Mouse (Mus musculus): ENCODE measurements around the gene Lrsam1. TPM values are rescaled to one million over a fixed set of nuclear protein-coding genes. Genes with fewer than 3 reads are reported as not detected.

The Lrsam1 gene
- total RNA-seq, 1 experiment from 2014 or later: 4.0 TPM

GRCm38 (mm10) chr2:32928235-32928946, 33.0 kb downstream of the Lrsam1 start:
- peak; percentile 87 for ATAC-seq (replicated peaks; ENCODE audit: low read depth, poor library complexity, severe bottlenecking)

- no peak for ATAC-seq (replicated peaks; ENCODE audit: low read depth, poor library complexity, severe bottlenecking)
Measured at GRCm38 (mm10) chr2:32927624-32928234, 33.7 kb downstream of the Lrsam1 start.

- no peak for ATAC-seq (replicated peaks; ENCODE audit: low read depth, poor library complexity, severe bottlenecking)
Measured at GRCm38 (mm10) chr2:32926330-32927075, 34.9 kb downstream of the Lrsam1 start.

- ATAC-seq (replicated peaks; ENCODE audit: low read depth, poor library complexity, severe bottlenecking): no peak
Measured at GRCm38 (mm10) chr2:32924306-32924844, 37.0 kb downstream of the Lrsam1 start.

- ATAC-seq (replicated peaks; ENCODE audit: low read depth, poor library complexity, severe bottlenecking): no peak
Measured at GRCm38 (mm10) chr2:32923551-32924250, 37.7 kb downstream of the Lrsam1 start.

- no peak for ATAC-seq (replicated peaks; ENCODE audit: low read depth, poor library complexity, severe bottlenecking)
Measured at GRCm38 (mm10) chr2:32922564-32922963, 38.9 kb downstream of the Lrsam1 start.

DNA sequence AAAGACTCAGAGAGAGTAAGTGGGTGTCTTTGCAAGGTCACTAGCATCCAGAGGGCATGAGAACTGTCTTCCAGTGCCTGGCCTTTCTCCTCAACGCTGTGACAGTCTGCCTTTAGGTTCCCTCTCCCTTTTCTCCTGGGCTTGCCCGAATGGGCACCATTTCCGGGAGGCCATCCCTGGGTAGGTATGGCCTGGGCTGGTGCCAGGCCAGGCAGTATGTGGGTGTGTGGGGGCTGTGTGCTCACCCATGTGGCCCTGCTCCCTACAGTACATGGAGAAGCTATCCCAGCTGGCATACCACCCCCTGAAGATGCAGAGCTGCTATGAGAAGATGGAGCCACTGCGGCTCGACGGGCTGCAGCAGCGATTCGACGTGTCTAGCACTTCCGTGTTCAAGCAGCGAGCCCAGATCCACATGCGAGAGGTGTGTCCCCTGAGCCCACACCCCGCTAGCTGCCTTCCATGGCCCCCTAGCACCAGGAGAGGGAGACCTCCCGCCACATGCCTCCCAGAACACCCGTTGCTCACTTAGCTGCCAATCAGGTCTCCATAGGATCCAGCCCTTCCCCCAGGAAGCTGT, 39.5 kb downstream of the Lrsam1 start:
- no peak for ATAC-seq (replicated peaks; ENCODE audit: low read depth, poor library complexity, severe bottlenecking)

- no peak for ATAC-seq (replicated peaks; ENCODE audit: low read depth, poor library complexity, severe bottlenecking)
Measured at GRCm38 (mm10) chr2:32921235-32921634, 40.2 kb downstream of the Lrsam1 start.

GRCm38 (mm10) chr2:32918391-32918790, 43.0 kb downstream of the Lrsam1 start:
- ATAC-seq (replicated peaks; ENCODE audit: low read depth, poor library complexity, severe bottlenecking): no peak

DNA sequence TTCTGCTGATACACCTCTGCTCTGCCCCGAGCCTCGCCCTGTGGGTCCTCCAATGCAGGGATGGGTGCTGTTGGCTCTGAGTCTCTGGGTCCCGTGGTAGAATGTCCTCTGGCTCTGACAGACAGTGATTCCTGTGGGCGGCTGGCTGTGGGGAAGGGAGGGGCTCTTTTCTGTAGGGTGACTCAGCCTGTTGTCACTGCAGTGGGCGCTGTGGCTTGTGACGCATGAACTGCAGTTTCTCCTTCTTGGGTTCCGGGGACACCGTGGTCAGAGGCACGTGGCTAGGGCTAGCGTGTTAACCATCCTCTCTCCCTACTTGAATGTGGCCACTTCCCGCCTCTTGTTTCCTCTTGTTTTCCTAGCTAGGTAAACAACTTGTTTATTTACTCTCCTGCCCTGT, 43.9 kb downstream of the Lrsam1 start:
- ATAC-seq (replicated peaks; ENCODE audit: low read depth, poor library complexity, severe bottlenecking): peak; percentile 97

DNA sequence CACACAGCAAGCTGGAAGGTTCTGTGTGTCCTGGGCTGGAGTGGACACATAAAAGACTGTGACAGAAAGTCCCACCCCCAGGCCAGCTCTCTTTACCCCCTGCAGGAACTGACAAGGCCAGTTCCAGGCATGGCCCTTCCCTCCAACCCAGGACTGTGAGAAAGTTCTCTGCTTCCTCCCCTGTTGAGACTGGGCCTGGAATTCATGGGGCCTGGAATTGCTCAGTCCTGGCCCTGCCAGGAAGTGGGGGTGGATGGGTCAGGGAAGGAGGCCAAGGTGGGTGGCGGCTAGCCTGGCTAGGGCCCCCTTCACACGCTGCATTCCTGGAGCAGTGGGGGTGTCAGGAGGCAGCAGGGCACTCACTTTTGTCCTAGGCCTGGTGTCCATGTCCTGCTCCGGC, 46.5 kb downstream of the Lrsam1 start:
- ATAC-seq (replicated peaks; ENCODE audit: low read depth, poor library complexity, severe bottlenecking): no peak

- ATAC-seq (replicated peaks; ENCODE audit: low read depth, poor library complexity, severe bottlenecking): no peak
Measured at GRCm38 (mm10) chr2:32914362-32914761, 47.1 kb downstream of the Lrsam1 start.

GRCm38 (mm10) chr2:32912210-32912804, 49.1 kb downstream of the Lrsam1 start:
- peak; percentile 87 for ATAC-seq (replicated peaks; ENCODE audit: low read depth, poor library complexity, severe bottlenecking)

- ATAC-seq (replicated peaks; ENCODE audit: low read depth, poor library complexity, severe bottlenecking): no peak
Measured at GRCm38 (mm10) chr2:32911639-32912182, 49.7 kb downstream of the Lrsam1 start.

DNA sequence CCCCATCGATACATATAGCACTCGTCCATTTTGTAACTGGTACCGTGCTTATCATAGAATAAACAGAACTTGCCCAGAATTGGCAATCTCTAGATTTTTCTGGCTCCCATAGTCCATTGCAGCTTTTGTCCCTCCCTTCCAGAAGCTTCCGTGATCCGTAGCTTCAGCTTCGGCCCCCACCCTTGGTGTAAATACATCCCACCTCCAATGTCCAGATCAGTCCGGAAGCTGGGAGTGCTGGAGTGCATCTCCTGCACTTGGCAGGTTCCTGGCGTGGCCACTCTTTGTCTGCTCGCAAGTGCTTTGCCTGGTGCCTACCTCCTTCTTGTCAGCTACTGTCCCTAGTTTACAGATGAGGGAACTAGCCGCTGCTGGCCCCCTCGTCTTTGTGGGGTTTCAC, 52.6 kb downstream of the Lrsam1 start:
- ATAC-seq (replicated peaks; ENCODE audit: low read depth, poor library complexity, severe bottlenecking): no peak

DNA sequence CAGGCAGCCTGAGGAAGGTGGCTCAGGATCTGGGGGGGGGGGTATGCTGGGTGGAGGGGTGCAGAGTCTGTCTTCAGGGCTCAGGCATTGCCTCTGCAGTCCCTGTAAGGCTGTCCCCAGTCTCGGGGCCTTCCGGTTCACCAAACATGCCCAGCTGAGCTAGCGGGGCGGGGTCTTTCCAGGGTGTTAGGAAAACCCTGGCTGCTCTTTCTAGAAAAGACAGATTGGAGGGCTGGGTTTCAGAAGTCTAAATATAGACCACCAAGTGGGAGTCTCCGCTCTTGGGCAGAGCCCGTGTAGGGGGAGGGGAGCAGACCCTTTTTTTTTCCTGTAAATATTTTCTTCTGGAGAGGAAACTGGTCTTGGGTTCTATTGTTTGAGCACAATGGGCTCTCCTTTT, 53.1 kb downstream of the Lrsam1 start:
- ATAC-seq (replicated peaks; ENCODE audit: low read depth, poor library complexity, severe bottlenecking): no peak

GRCm38 (mm10) chr2:32907442-32907841, 54.0 kb downstream of the Lrsam1 start:
- ATAC-seq (replicated peaks; ENCODE audit: low read depth, poor library complexity, severe bottlenecking): no peak

DNA sequence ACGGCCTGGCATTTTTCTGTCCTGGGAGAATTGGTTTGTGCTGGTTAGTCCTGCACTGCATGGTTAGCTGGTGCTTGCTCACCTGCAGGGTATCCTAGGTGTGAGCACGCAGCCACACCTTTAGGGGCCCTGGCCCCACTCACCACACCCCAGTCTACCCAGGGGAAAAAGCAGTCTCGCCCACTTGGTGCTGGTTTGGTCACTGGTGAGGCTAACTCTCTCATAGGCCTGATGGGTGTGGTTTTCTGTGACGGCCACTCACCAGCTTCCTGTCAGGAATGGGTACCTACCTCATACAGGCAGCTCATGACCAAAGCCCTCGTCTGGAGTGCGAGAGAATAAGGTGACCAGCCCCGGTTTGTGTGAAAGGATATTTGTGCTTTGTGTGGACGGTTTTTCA, 56.1 kb downstream of the Lrsam1 start:
- no peak for ATAC-seq (replicated peaks; ENCODE audit: low read depth, poor library complexity, severe bottlenecking)

GRCm38 (mm10) chr2:32904637-32905036, 56.8 kb downstream of the Lrsam1 start:
- ATAC-seq (replicated peaks; ENCODE audit: low read depth, poor library complexity, severe bottlenecking): no peak
